Mouse (Mus musculus): ENCODE data around the gene Pgpep1. TPM values are rescaled to one million over a fixed set of nuclear protein-coding genes. Genes with fewer than 3 reads are reported as not detected.

Gene Pgpep1
- polyA plus RNA-seq, 1 experiment: 38.5 TPM

GRCm38 (mm10) chr8:70682193-70682592 lies 22.0 kb upstream of the Pgpep1 start:
- H3K36me3 ChIP-seq (ENCODE audit: control insufficient read depth, insufficient read depth): no peaks in the 10 kb centered on the region
- no peak overlapping the region for H3K4me3 ChIP-seq
- no peaks in the 10 kb centered on the region for H3K27me3 ChIP-seq (ENCODE audit: control insufficient read depth, insufficient read depth, insufficient read length)
- no peak for TF ChIP-seq REST (IDR thresholded peaks at IDR 0.05; ENCODE audit: insufficient read depth, insufficient read length)
- peak in 2 of 3 experiments; percentile 33 to 47 for TF ChIP-seq MYOD1 (IDR thresholded peaks at IDR 0.05; ENCODE audit: control insufficient read depth in 1 of 3, insufficient read length in 2 of 3, low read depth in 2 of 3)
- TF ChIP-seq POLR2AphosphoS2 (IDR thresholded peaks at IDR 0.05; ENCODE audit: insufficient read length, low read depth): peak; percentile 78
- peak in 1 of 3 experiments; percentile 67 for TF ChIP-seq MYOG (IDR thresholded peaks at IDR 0.05; ENCODE audit: control insufficient read depth in 1 of 3, insufficient read depth in 1 of 3, insufficient read length in 2 of 3, low read depth in 2 of 3)
- TF ChIP-seq TCF12 (IDR thresholded peaks at IDR 0.05; ENCODE audit: insufficient read depth, poor library complexity, severe bottlenecking): no peak
- no peak for TF ChIP-seq USF1 (IDR thresholded peaks at IDR 0.05; ENCODE audit: low read depth)
- no peak for TF ChIP-seq MAX (IDR thresholded peaks at IDR 0.05; ENCODE audit: low read depth)
- TF ChIP-seq TCF3 (IDR thresholded peaks at IDR 0.05; ENCODE audit: insufficient read length, low read depth): no peak
- TF ChIP-seq POLR2A (IDR thresholded peaks at IDR 0.05; ENCODE audit: insufficient read length, low read depth): peak; percentile 63
- peak; percentile 13 for TF ChIP-seq E2F4 (IDR thresholded peaks at IDR 0.05; ENCODE audit: insufficient read depth)
- no peak for TF ChIP-seq CEBPB (IDR thresholded peaks at IDR 0.05; ENCODE audit: insufficient read depth, poor library complexity, severe bottlenecking)
- no peak for TF ChIP-seq SRF (IDR thresholded peaks at IDR 0.05; ENCODE audit: control insufficient read depth, insufficient read length, low read depth)
- no peak overlapping the region for H3ac ChIP-seq (ENCODE audit: control insufficient read depth, insufficient read length)
- no peaks in the 10 kb centered on the region for H3K79me2 ChIP-seq (ENCODE audit: control insufficient read depth, insufficient read depth)
- H3K4me2 ChIP-seq (ENCODE audit: low read depth): peak overlapping the region; percentile 66

DNA sequence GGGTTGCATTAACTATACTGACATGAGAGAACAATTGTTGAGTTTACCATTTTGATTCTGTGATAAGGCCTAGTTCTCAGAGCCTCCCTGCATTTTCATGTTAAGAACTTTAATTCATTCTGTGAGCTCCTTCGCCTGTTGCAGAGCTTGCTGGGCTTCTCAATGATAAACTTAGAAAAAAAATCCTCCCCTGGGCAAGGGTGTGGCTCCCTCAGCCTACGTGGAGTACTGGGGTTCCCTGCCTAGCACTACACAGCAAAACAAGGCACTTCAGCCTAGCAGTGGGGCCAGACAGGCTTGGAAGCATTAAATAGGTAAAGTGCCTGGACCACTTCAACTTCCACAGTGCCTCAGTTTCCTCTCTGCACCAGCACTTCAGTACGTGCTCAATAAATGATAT lies 21.2 kb upstream of the Pgpep1 start:
- Histone ChIP-seq H3K79me2 (ENCODE audit: control insufficient read depth, insufficient read depth) (peaks cover 2% of the 10 kb centered on the region), H3K4me2 (ENCODE audit: low read depth) (peak overlapping the region; percentile 61), H3K4me3 (no peak overlapping the region), H3K36me3 (ENCODE audit: control insufficient read depth, insufficient read depth) (no peaks in the 10 kb centered on the region), H3K27me3 (ENCODE audit: control insufficient read depth, insufficient read depth, insufficient read length) (no peaks in the 10 kb centered on the region), H3ac (ENCODE audit: control insufficient read depth, insufficient read length) (no peak overlapping the region)
- no peak for TF ChIP-seq REST (IDR thresholded peaks at IDR 0.05; ENCODE audit: insufficient read depth, insufficient read length)
- TF ChIP-seq TCF3 (IDR thresholded peaks at IDR 0.05; ENCODE audit: insufficient read length, low read depth): no peak
- no peak for TF ChIP-seq USF1 (IDR thresholded peaks at IDR 0.05; ENCODE audit: low read depth)
- no peak for TF ChIP-seq MYOD1 (IDR thresholded peaks at IDR 0.05; ENCODE audit: control insufficient read depth in 1 of 3, insufficient read length in 2 of 3, low read depth in 2 of 3)
- TF ChIP-seq POLR2A (IDR thresholded peaks at IDR 0.05; ENCODE audit: insufficient read length, low read depth): no peak
- no peak for TF ChIP-seq POLR2AphosphoS2 (IDR thresholded peaks at IDR 0.05; ENCODE audit: insufficient read length, low read depth)
- no peak for TF ChIP-seq TCF12 (IDR thresholded peaks at IDR 0.05; ENCODE audit: insufficient read depth, poor library complexity, severe bottlenecking)
- no peak for TF ChIP-seq SRF (IDR thresholded peaks at IDR 0.05; ENCODE audit: control insufficient read depth, insufficient read length, low read depth)
- TF ChIP-seq CEBPB (IDR thresholded peaks at IDR 0.05; ENCODE audit: insufficient read depth, poor library complexity, severe bottlenecking): no peak
- TF ChIP-seq E2F4 (IDR thresholded peaks at IDR 0.05; ENCODE audit: insufficient read depth): no peak
- no peak for TF ChIP-seq MAX (IDR thresholded peaks at IDR 0.05; ENCODE audit: low read depth)
- TF ChIP-seq MYOG (IDR thresholded peaks at IDR 0.05; ENCODE audit: control insufficient read depth in 1 of 3, insufficient read depth in 1 of 3, insufficient read length in 2 of 3, low read depth in 2 of 3): no peak

DNA sequence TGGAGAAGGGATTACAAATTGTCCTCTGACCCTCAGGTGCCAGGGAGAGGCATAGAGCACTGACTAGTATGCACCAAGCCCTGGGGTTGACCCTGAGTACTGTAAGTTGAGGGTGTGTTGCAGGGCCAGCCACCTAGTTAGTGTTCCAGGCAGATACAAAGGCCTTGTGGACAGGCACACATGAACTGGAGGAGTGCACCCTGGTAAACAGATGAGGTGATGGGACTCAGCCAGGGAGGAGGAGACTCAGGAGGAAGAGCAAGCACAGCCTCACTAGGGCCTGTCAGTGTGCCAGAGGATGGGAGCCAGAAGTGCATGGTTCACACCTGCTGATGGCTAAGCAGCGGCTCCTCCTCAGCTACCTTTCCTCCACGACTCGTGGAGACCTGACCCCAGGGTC lies 19.9 kb upstream of the Pgpep1 start:
- Histone ChIP-seq H3ac (ENCODE audit: control insufficient read depth, insufficient read length) (no peak overlapping the region), H3K36me3 (ENCODE audit: control insufficient read depth, insufficient read depth) (no peaks in the 10 kb centered on the region), H3K79me2 (ENCODE audit: control insufficient read depth, insufficient read depth) (peaks cover 16% of the 10 kb centered on the region), H3K27me3 (ENCODE audit: control insufficient read depth, insufficient read depth, insufficient read length) (no peaks in the 10 kb centered on the region), H3K4me2 (ENCODE audit: low read depth) (no peak overlapping the region), H3K4me3 (no peak overlapping the region)
- TF ChIP-seq POLR2A (IDR thresholded peaks at IDR 0.05; ENCODE audit: insufficient read length, low read depth) (no peak), REST (IDR thresholded peaks at IDR 0.05; ENCODE audit: insufficient read depth, insufficient read length) (no peak), E2F4 (IDR thresholded peaks at IDR 0.05; ENCODE audit: insufficient read depth) (no peak), USF1 (IDR thresholded peaks at IDR 0.05; ENCODE audit: low read depth) (no peak), SRF (IDR thresholded peaks at IDR 0.05; ENCODE audit: control insufficient read depth, insufficient read length, low read depth) (no peak), TCF12 (IDR thresholded peaks at IDR 0.05; ENCODE audit: insufficient read depth, poor library complexity, severe bottlenecking) (no peak), POLR2AphosphoS2 (IDR thresholded peaks at IDR 0.05; ENCODE audit: insufficient read length, low read depth) (no peak), CEBPB (IDR thresholded peaks at IDR 0.05; ENCODE audit: insufficient read depth, poor library complexity, severe bottlenecking) (no peak), MAX (IDR thresholded peaks at IDR 0.05; ENCODE audit: low read depth) (no peak), TCF3 (IDR thresholded peaks at IDR 0.05; ENCODE audit: insufficient read length, low read depth) (no peak), MYOD1 (IDR thresholded peaks at IDR 0.05; ENCODE audit: control insufficient read depth in 1 of 3, insufficient read length in 2 of 3, low read depth in 2 of 3) (no peak), MYOG (IDR thresholded peaks at IDR 0.05; ENCODE audit: control insufficient read depth in 1 of 3, insufficient read depth in 1 of 3, insufficient read length in 2 of 3, low read depth in 2 of 3) (no peak)

DNA sequence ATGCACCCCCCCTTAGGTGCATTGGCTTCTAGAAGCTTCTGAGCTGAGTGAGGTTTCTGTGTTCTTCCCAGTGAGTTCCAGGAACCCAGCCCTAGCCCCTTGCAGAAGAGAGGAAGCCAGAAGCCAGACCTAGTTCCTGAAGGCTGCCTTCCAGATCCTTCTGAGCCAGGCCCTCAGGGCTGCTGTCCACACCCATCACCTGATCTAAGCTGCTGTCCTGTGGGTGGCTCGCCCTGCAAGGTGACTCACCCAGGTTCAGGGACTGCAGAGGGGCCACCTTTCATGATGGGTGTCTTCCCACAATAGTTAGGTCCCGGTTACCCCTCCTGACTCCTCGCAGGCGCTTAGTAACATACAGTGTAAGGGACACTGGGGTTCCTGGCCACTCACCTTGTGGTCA lies 19.2 kb upstream of the Pgpep1 start:
- H3K36me3 ChIP-seq (ENCODE audit: control insufficient read depth, insufficient read depth): no peaks in the 10 kb centered on the region
- no peak overlapping the region for H3K4me3 ChIP-seq
- no peak overlapping the region for H3K4me2 ChIP-seq (ENCODE audit: low read depth)
- H3ac ChIP-seq (ENCODE audit: control insufficient read depth, insufficient read length): no peak overlapping the region
- peaks cover 23% of the 10 kb centered on the region for H3K79me2 ChIP-seq (ENCODE audit: control insufficient read depth, insufficient read depth)
- TF ChIP-seq MYOD1 (IDR thresholded peaks at IDR 0.05; ENCODE audit: control insufficient read depth in 1 of 3, insufficient read length in 2 of 3, low read depth in 2 of 3) (no peak), MYOG (IDR thresholded peaks at IDR 0.05; ENCODE audit: control insufficient read depth in 1 of 3, insufficient read depth in 1 of 3, insufficient read length in 2 of 3, low read depth in 2 of 3) (no peak), TCF12 (IDR thresholded peaks at IDR 0.05; ENCODE audit: insufficient read depth, poor library complexity, severe bottlenecking) (no peak), REST (IDR thresholded peaks at IDR 0.05; ENCODE audit: insufficient read depth, insufficient read length) (no peak), POLR2A (IDR thresholded peaks at IDR 0.05; ENCODE audit: insufficient read length, low read depth) (no peak), TCF3 (IDR thresholded peaks at IDR 0.05; ENCODE audit: insufficient read length, low read depth) (no peak), SRF (IDR thresholded peaks at IDR 0.05; ENCODE audit: control insufficient read depth, insufficient read length, low read depth) (no peak), CEBPB (IDR thresholded peaks at IDR 0.05; ENCODE audit: insufficient read depth, poor library complexity, severe bottlenecking) (no peak), MAX (IDR thresholded peaks at IDR 0.05; ENCODE audit: low read depth) (no peak), E2F4 (IDR thresholded peaks at IDR 0.05; ENCODE audit: insufficient read depth) (no peak), POLR2AphosphoS2 (IDR thresholded peaks at IDR 0.05; ENCODE audit: insufficient read length, low read depth) (no peak), USF1 (IDR thresholded peaks at IDR 0.05; ENCODE audit: low read depth) (no peak)
- H3K27me3 ChIP-seq (ENCODE audit: control insufficient read depth, insufficient read depth, insufficient read length): no peaks in the 10 kb centered on the region

All from myocyte (in vitro differentiated cells).